Mouse (Mus musculus) spleen, adult 2 months (tissue): Measurements from ENCODE around the gene Gpr108.

Experiments
- CTCF ChIP-seq: fragments of 200-500 bp; IDR thresholded peaks from 2 replicates; pipeline ENCODE4 v1.5.1; 2011; ENCODE audit warnings: mild to moderate bottlenecking, inconsistent platforms; ENCODE audit not compliant: insufficient read depth, insufficient read length, insufficient replicate concordance; ENCODE audit errors: extremely low read depth
- POLR2A ChIP-seq: fragments of 200-500 bp; IDR thresholded peaks from 2 replicates; pipeline ENCODE4 v1.6.1; 2011; ENCODE audit warnings: low read depth, low read length, inconsistent platforms

DNA sequence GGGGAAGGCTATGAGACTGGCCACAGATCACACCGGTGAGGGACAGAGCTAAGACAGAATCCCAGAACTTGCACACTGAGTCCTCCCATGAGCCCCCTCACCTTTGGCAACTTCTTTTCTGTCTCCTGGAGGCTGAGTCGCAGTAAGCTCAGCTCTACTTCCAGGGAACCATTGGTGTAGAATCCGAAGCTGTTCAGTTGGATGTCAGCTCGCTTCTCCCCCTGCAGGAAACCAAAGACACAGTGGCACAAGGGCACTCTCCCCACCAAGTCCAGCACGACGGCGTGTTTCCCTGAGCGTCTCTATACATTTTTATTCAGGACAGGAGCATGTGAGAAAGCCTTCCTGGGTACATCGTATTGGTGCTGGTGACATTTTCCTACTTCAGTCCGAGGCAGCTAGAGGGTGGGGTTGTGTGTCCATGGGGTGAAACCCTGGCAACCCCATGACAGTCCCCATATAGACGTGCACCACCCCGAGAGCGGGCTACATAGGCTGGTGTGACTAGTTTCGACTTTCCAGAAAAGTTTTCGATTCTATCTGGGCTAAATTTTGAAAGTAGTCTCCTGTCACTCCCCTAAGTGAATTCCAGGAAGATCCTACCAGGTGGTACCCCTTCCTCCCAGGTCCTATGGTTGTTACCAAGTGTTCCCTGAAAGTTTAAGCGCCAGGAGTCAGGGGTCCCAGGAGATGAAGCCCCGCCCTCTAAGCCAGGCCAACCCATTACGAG, 1.4 kb downstream of the Gpr108 start:
- no peak for TF ChIP-seq CTCF
- no peak for TF ChIP-seq POLR2A
